Mouse (Mus musculus): ENCODE data around the gene Col15a1.

Col15a1 gene

DNA sequence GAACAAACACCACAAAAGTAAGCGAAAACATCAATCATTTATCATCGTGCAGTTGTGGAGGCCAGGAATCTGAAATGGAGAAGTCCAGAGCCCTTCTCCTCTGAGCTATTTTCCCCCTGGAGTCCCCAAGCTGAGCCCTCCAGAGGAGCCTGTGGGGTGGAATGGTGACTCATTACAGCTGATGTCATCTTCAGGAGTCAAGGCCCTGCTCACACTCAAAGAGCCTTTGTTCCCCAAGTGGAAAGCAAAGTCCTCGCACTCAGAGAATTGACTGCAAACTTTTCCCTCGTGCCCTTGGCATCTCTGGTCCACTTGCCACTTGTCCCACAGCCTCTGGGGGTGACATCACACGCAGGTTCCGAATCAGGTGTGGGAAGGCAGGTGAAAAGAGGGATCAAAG is 23.4 kb downstream of the Col15a1 start:
- DNase-seq, result no peak

GRCm38 (mm10) chr4:47233192-47233835 is 25.4 kb downstream of the Col15a1 start:
- DNase-seq, result no peak

GRCm38 (mm10) chr4:47234667-47235267 is 26.8 kb downstream of the Col15a1 start:
- DNase-seq, result peak; percentile 72 to 81

DNA sequence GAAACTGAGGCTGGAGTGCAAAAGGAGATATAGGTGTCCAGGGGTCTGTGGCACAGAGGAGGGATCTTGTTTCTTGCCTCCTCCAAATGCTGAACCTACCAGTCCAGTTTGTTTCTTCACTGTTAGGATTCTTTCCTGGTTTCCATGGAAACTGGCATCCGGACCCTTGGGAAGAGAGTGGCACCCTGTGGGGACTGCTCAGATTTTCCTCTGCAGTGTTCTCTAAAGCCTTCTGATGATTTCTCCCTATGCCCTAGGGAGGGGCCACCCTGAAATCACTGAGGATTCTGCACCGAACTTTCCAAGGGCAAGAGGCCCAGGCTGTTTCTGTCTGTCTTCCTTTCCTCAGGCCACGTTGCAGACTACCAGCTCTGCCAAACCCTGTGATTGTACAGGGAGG is 27.4 kb downstream of the Col15a1 start:
- no peak for DNase-seq

GRCm38 (mm10) chr4:47236104-47236503 is 28.1 kb downstream of the Col15a1 start:
- DNase-seq, result no peak

DNA sequence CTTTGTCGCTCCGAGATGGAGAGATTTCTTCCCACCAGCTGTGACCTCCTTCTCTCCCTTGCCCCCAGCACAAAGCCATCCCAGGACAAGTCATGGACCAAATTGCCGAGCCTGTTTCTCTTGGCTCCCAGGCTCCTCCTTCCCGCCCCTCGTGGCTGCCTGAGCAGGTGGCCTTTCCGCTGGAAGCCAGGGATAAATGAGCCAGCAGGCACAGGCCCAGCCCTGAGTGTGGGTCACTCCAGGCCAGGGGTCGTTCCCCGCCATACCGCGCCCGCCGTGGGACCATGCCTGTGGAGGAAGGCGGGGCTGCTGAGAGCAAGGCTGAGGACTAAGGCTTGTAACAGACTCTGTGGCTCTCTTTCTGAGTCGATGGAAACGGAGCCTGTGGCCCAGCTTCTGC is 29.3 kb downstream of the Col15a1 start:
- DNase-seq, result peak in 1 of 2 experiments; percentile 34

DNA sequence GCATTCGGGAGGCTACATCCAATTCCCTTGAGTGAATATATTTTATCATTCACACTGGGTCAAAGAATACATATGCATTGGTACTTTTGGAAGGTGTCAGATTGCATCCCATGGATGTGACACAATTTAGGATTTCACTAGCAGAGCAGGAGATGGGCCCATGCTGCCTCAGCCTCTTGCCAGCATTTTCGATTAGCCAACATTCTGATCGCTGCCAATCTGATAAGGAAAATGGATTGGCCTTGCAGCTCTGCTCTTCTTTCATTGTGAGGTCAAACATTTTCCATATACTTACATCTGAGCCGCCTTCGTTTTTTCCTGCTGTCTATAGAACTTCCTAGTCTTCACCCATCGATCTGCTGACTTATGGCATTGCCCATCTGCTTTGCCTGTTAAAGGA is 31.2 kb downstream of the Col15a1 start:
- no peak for DNase-seq

- no peak for DNase-seq
Measured at GRCm38 (mm10) chr4:47240901-47241300, 32.9 kb downstream of the Col15a1 start.

- no peak for DNase-seq
Measured at GRCm38 (mm10) chr4:47242127-47242526, 34.2 kb downstream of the Col15a1 start.

DNA sequence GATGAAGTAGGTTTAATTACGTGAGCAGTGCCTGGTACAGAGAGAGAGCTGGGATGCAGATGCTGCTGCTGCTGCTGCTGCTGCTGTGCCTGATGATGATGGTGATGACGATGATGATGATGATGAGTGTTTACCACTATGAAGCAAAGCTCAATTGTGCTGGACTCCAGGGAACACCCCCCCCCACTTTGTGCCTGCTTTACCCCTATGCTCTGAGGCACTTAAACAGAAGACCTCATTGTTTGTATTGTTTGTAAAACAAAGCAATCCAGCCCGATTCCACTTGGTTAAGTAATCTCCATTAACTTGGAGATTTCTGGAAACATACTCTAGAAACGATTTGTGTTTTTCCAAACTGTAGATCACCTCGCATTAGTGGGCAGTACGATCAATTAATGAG is 36.7 kb downstream of the Col15a1 start:
- DNase-seq, result no peak

DNA sequence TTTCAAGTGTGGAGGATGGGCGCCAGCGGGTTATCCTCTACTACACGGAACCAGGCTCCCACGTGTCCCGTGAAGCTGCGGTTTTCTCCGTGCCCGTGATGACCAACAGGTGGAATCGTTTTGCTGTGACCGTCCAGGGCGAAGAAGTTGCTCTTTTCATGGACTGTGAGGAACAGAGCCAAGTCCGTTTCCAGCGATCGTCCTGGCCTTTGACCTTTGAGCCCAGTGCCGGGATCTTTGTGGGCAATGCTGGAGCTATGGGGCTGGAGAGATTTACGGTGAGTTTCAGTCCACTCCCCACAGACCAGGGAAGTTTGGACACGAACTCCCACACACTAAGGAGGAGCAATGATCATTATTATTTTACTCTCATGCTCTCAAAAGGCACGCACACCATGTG is 37.7 kb downstream of the Col15a1 start:
- no peak for DNase-seq

DNA sequence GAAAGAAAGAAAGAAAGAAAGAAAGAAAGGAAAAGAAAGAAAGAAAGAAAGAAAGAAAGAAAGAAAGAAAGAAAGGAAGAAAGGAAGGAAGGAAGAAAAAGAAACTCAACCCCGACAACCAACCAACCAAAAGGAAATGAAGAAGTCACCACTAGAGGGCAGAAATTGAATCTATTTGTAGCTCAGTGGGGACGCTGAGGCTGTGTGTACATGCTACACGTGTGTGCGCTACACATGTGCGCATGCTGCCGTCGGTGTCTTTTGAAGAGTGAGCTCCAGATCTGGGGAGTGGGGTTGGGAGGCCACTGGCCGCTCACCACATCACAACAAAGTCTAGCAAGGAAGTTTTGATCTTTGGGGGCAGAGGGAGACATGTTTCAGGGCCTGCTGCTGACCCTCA is 38.9 kb downstream of the Col15a1 start:
- no peak for DNase-seq

DNA sequence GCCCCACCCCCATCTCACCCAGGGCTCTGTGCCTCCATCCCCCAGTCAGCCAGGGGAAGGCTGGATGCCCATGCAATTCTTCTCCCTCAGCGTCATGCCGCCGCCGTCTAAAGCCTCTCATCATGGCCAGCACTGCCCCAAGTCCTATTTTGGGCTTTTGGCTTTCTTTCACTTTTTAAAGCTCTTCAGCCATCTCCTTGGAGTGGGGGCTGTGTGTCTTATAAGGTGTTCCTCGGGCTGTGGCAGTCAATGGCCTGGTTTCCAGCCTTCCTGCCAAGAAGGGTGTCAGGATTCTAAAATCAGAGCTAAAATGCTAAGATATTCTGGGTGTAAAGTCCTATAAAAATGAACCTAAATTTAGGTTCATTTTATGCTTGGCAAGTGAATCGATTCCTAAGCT is 39.6 kb downstream of the Col15a1 start:
- DNase-seq, result no peak

- no peak for DNase-seq
Measured at GRCm38 (mm10) chr4:47249193-47249592, 41.2 kb downstream of the Col15a1 start.

DNA sequence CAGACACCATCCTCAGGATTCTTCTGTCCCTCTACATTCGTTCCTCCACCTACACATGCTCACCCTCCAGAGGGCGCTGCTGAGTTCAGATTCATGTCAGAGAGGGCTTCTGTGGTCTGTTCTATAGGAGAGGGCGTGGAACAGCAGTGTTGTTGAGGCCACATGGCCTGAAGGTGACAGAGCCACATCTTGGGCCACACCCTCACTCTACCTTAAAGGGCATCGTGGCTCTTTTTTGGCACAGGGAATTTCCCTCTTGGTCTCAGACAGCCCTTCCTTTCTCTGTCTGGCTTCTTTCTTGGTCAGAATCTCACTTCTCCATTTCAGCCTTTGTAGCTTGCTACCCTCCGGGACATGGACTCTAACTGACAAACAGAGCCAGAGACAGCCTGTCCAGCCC is 43.1 kb downstream of the Col15a1 start:
- peak; percentile 83 to 89 for DNase-seq

DNA sequence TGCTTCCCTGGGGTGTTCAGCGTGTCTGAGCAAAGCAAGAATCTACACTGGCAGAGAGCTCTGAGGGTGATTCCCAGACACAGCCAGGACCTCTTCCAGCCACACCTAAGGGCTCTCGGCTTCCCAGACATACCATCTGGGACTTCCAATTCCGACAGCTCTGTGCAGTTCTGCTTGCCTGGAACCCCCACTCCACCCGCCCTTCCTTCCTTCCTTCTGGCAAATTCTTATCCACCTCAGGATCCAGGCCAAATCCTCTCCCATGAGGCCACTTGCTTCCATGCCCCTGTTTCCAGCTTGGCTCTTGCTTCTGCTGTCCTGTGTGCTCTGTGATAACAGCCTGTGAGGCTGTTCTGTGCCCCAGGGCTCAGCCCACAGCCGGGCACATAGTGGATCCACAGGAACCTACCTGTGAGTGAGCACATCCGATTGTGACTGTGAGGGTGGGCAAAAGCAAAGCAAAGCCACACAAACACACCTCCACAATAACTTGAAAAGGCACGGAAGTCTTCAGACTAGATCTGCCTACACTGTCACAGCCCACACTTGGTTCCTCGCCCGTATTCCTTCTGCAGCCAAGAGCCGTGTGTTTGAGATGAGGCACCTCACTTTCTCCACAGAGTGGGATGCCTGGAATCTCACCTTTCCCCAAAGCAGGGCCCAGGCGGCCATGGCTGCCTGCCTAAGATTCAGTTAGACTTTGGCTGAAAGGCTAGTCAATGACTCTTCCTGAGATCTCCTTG is 43.9 kb downstream of the Col15a1 start:
- DNase-seq, result peak; percentile 42 to 58

DNA sequence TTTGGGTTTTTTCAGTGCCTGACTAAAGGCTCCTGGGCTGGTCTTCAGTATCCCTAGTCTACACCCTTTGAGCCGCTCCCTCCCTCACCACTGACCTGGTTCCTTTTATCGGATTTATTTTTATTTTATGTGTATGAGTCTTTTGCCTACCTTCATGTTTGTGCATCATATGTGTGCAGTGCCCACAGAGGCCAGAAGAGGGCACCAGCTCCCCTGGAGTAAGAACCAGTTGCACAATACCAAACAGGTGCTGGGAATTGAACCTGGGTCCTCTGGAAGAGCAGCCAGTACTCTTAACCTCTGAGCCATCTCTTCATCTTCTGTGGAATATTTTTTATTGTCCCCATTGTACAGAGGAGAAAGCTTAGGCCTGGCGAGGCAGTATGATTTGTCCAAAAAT is 44.7 kb downstream of the Col15a1 start:
- no peak for DNase-seq

- peak; percentile 71 to 83 for DNase-seq
Measured at GRCm38 (mm10) chr4:47255641-47256040, 47.7 kb downstream of the Col15a1 start.

DNA sequence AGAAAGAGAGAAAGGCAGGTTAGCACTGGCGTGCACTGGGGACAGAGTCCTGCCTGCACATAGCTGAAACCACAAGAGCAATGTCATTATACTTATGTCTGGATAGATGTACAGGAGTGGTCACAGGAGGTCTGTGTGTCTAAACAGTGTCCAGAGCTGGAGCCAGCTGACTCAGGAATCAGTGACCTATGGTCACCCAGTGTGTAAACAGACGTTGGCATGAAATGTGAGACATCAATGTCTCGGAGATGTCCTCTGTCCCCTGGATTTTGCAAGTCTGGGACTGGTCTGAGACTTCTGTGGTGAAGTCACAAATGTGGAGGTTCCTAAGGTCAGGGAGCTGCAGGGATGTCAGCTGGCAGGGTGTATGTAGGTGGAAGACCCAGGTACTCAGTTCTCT is 50.2 kb downstream of the Col15a1 start:
- DNase-seq, result no peak

DNA sequence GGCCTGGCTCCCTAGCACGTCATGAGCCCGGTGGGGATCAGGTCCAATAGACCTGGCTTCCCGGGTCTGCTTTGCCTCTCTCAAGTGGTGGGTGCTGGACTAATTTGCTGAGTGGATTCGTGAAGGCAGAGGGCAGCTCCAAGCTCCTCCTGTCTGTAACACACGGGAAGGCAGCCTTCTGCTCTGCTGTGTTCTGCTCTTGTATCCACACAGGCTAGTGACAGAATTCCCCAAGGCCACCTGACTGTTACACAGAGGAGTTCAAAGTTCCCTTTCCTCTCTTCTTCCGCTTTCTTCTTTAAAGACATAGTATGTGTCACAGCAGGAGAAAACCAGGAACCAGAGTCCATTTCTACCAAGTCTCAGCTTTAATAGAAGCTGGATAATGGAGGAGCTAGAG is 53.1 kb downstream of the Col15a1 start:
- DNase-seq, result no peak

GRCm38 (mm10) chr4:47261919-47262318 is 54.0 kb downstream of the Col15a1 start:
- no peak for DNase-seq

DNA sequence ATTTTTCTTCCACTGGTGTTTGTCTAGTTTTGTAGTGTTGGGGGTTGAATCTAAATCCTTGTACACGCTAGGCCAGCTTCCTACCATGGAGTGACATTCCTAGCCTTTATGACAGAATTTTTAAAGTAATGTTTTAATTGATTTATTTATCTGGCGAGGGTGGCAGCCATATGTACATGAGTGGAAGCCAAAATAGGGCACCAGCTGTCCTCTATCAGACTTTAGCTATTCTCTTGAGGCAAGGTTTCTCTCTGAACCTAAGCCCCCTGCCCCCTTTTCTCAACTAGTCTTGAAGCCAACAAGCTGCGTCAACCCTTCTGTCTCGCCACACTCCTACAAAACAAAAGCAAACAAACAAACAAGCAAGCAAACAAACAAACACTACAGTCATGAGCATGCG is 57.6 kb downstream of the Col15a1 start:
- no peak for DNase-seq

GRCm38 (mm10) chr4:47272452-47273130 is 64.6 kb downstream of the Col15a1 start:
- no peak for DNase-seq

DNA sequence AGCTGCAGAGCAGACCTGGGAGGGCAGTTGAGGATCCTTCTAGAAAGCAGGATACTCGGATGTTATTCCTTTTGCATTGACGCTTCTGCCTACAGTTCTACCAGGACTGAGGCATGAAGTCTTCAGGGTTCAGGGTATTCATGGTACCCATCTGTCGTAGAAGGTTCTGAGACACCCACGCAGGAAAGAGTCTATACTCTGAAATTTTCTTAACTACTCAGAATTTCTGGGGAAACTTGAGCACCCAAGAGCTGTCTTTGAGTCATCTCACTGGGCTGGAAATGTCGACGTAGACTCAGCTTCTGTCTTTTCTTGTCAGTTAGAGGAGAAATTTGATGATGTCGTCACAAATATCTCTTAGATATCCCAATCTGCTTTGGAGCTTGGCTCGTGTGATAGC is 65.8 kb downstream of the Col15a1 start:
- no peak for DNase-seq

Data from cerebellum, postnatal 25 days (tissue).